Mouse (Mus musculus) hindbrain, embryonic 10.5 days (tissue): Measurements from ENCODE around the gene Htr2b. TPM values are rescaled to one million over a fixed set of nuclear protein-coding genes. Genes with fewer than 3 reads are reported as not detected.

Experiments
- DNase-seq: peaks from one replicate; pipeline ENCODE4 v3.0.0-alpha.2; 2017; ENCODE audit warnings: low spot score
- H3K27ac ChIP-seq: fragments of 300-500 bp; sonication (generic); 2 replicates; pipeline ENCODE4 v1.5.1; 2016; ENCODE audit warnings: mild to moderate bottlenecking, moderate library complexity
- H3K27me3 ChIP-seq: fragments of 300-500 bp; sonication (generic); 2 replicates; pipeline ENCODE4 v1.6.1; 2016; ENCODE audit warnings: mild to moderate bottlenecking; ENCODE audit not compliant: poor library complexity, insufficient read depth, severe bottlenecking
- H3K36me3 ChIP-seq: fragments of 300-500 bp; sonication (generic); 2 replicates; pipeline ENCODE4 v1.6.1; 2016; ENCODE audit warnings: mild to moderate bottlenecking, moderate library complexity
- H3K4me1 ChIP-seq: fragments of 300-500 bp; sonication (generic); replicated peaks from 2 replicates; pipeline ENCODE4 v1.6.1; 2016; ENCODE audit warnings: mild to moderate bottlenecking
- H3K4me3 ChIP-seq: fragments of 300-500 bp; sonication (generic); 2 replicates; pipeline ENCODE4 v1.5.1; 2016; ENCODE audit warnings: mild to moderate bottlenecking, moderate library complexity
- H3K9me3 ChIP-seq: fragments of 300-500 bp; sonication (generic); 2 replicates; pipeline ENCODE4 v1.6.1; 2016; ENCODE audit warnings: mild to moderate bottlenecking, moderate library complexity
- WGBS: fragments of 180-500 bp; shearing (Covaris S2); methylation state at CpG from one replicate; pipeline ENCODE4 v1.1.7; 2016; 5-methylcytosine and 5-hydroxymethylcytosine counted together
- polyA plus RNA-seq: library from polyadenylated mRNA; unstranded; fragments of >200 nt; fragmentation: Nextera tagmentation; extraction: Ambion mirVana; gene quantifications from 2 replicates; pipeline ENCODE4 v1.2.1, GENCODE M21; 2016

The Htr2b gene
- polyA plus RNA-seq, 1 experiment from 2014 or later = 0.10 TPM

DNA sequence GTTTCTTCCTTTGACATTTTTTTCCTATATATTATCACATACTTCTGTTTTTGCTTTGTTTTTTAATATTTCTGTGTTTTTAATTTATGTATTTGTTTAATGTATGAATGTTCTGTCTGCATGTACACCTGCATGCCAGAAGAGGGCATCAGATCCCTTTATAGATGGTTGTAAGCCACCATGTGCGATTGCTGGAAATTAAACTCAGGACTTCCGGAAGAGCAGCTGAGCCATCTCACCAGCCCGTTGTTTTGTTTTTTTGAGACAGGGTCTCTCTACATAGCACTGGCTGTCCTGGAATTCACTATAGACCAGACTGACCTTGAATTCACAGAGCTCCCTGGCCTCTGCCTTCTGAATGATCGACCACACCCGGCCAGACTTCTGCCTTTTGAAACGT lies 49.2 kb downstream of the Htr2b start:
- 90% methylated on average over 6 of the region's 6 CpGs for WGBS
- peaks cover 17% of the 10 kb centered on the region for H3K4me1 ChIP-seq
- DNase-seq = no peak
- H3K9me3 ChIP-seq = peaks cover 5% of the 10 kb centered on the region; the same call in 1 of the 2 replicates
- no peak overlapping the region for H3K27ac ChIP-seq
- no peak overlapping the region for H3K4me3 ChIP-seq
- no peaks in the 10 kb centered on the region for H3K27me3 ChIP-seq
- peaks cover 12% of the 10 kb centered on the region for H3K36me3 ChIP-seq

DNA sequence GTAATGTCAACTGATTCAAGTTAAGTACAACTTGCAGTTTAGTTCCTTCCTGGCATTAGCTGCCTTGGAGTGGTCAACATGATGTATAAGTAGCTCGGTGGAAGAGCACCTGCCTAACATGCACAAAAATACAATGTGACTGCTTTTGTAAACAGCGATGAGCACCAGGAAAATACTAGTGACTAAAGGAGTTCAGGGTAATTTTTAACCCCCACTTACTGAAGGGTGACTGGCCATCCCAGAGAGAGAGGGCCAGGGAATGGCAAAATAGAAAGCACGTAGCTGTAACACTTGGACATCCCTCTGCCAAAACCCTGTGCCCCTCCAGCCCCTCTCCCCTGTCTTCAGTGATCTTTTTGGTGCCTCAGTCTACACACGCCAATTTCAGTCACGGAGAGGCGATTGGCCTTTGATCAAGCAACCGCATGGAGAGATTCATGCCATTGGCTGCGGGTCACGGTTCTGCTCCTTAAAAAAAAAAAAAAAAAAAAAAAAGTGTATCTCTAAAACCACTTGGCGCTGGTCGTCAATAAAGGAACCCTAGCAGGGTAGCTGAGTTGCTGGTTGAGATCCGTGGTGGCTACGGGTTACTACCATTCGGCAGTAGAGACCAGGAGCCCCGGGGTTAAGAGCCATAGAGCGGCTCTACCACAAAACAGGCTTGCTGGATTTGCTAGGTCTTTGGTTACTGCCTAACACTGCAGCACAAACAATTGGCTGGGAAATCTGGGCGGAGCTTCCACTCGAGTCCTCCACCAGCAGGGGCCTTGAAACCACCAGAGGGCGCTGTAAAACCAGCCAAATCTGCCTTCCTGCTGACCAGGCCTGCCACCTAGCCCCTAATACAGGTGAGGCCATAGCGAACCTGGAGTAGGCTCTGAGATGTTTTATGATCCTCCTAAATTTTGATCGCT lies 52.7 kb downstream of the Htr2b start:
- H3K36me3 ChIP-seq = no peaks in the 10 kb centered on the region
- no peaks in the 10 kb centered on the region for H3K27me3 ChIP-seq
- peak overlapping the region; percentile 49 for H3K4me3 ChIP-seq
- DNase-seq = peak; percentile 94
- H3K4me1 ChIP-seq = peaks cover 7% of the 10 kb centered on the region; the same call in 1 of the 2 replicates
- WGBS = 11% methylated on average over 21 of the region's 21 CpGs
- no peaks in the 10 kb centered on the region for H3K9me3 ChIP-seq
- peak overlapping the region; percentile 82 for H3K27ac ChIP-seq

DNA sequence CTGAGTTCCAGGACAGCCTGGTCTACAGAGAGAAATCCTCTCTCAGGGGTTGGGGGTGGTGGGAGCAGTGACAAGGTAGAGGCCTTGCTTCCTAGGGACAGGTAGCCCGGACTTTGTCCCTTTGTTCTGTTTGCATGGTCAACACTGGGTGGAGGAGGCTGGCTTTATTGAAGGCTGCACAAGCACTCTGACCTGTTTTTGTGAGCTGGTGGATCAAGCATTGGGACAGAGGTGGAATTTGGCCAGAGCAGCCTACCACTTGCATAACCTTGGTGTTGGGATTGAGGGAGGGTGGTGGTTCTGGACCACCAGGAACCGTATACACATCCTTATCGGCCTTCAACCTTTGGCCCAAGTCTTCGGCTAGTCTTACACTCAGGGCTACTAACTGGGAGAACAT lies 55.5 kb downstream of the Htr2b start:
- Histone ChIP-seq H3K4me3 (no peak overlapping the region), H3K9me3 (no peaks in the 10 kb centered on the region), H3K36me3 (no peaks in the 10 kb centered on the region), H3K27me3 (no peaks in the 10 kb centered on the region), H3K27ac (no peak overlapping the region), H3K4me1 (peaks cover 4% of the 10 kb centered on the region; the same call in 1 of the 2 replicates)
- no peak for DNase-seq
- 89% methylated on average over 4 of the region's 4 CpGs for WGBS

DNA sequence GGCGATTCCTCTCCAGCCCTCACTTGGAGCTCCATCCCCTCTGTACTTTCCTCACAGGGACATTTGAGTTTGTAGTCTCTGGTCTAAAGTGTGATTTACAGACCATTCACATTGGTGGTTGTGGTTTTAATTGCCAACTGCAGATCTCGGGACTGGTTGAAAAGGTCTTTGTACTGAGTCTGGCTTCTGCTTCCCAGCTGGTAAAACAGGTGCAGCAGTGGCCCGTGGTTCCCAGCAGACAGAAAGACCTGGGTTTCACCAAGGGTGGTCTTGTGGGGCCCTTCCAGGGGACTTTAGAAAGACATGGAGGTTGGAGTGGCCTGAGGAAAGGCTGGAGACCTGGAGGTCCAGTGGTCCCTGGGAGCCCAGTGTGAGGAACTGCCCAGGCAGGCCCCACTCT lies 56.8 kb downstream of the Htr2b start:
- 69% methylated on average over 3 of the region's 3 CpGs for WGBS
- Histone ChIP-seq H3K9me3 (no peaks in the 10 kb centered on the region), H3K4me1 (peaks cover 4% of the 10 kb centered on the region; the same call in 1 of the 2 replicates), H3K4me3 (no peak overlapping the region), H3K27ac (no peak overlapping the region), H3K36me3 (no peaks in the 10 kb centered on the region), H3K27me3 (no peaks in the 10 kb centered on the region)
- DNase-seq = no peak

DNA sequence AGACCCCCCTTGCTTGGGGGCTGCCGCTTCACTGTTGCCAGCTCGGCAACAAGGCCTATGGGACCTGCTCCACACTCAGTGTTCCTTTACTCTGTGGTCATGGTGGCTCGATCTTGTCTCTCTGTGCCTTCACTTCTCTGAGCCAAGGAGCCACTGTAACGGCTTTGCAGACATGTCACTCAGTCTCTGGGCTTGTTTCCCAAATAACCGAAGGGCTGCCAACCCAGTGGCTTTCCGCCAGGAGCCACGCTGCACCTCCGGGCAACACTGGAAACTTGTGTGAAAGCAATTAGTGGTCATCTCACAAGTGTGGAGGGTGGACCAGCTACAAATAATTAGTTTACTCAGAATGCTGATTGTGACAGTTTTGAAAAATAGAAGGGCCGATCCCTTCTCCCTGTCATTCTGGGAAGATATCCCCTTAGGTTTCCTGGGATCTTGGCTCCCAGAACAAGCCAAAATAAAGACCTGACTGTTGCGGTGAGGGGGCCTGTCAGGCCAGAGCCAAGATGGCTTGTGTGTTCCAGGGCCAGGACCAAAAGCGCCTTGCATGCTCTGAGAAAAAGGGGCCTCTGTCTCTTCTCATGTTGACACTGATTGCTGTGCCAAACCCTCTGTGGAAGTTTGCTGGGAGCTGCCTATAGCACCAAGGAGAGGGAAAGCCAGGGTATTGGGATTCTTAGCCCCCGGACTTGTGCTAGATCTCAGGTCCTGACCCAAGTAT lies 58.4 kb downstream of the Htr2b start:
- WGBS = 88% methylated on average over 12 of the region's 12 CpGs
- H3K9me3 ChIP-seq = no peaks in the 10 kb centered on the region
- DNase-seq = no peak

More for the DNA sequence above, 58.4 kb downstream of the Htr2b start:
- H3K27ac ChIP-seq = no peak overlapping the region
- H3K4me3 ChIP-seq = no peak overlapping the region
- H3K27me3 ChIP-seq = peaks cover 8% of the 10 kb centered on the region
- H3K36me3 ChIP-seq = no peaks in the 10 kb centered on the region
- no peaks in the 10 kb centered on the region for H3K4me1 ChIP-seq

Other genes with a start within 250 kb of the Htr2b start
- gene Itm2c, start 217.7 kb downstream of the Htr2b start, polyA plus RNA-seq = 146 and 151 TPM in 2 replicates
- gene 4933407L21Rik, start 183.5 kb downstream of the Htr2b start, polyA plus RNA-seq = 0.43 and 0.51 TPM in 2 replicates
- gene Gpr55, start 151.0 kb downstream of the Htr2b start, polyA plus RNA-seq = not detected in 2 replicates
- gene Spata3, start 95.2 kb downstream of the Htr2b start, polyA plus RNA-seq = not detected in 2 replicates
- 0.19 and 0.25 TPM in 2 replicates for gene 2810459M11Rik, start 66.1 kb downstream of the Htr2b start, polyA plus RNA-seq
- gene Psmd1, start 47.6 kb downstream of the Htr2b start, polyA plus RNA-seq = 184 and 222 TPM in 2 replicates
- gene Gm21972, start 21.7 kb upstream of the Htr2b start, polyA plus RNA-seq = not detected in 2 replicates
- 38.7 and 39.3 TPM in 2 replicates for gene Armc9, start 42.8 kb upstream of the Htr2b start, polyA plus RNA-seq
- gene B3gnt7, start 190.9 kb upstream of the Htr2b start, polyA plus RNA-seq = 3.4 and 4.0 TPM in 2 replicates
- 270 and 478 TPM in 2 replicates for gene Ncl, start 247.4 kb upstream of the Htr2b start, polyA plus RNA-seq